Mouse (Mus musculus) left cerebral cortex, postnatal 14 days (tissue): ENCODE results near the gene St6galnac3. TPM values are rescaled to one million over a fixed set of nuclear protein-coding genes. Genes with fewer than 3 reads are reported as not detected.

Source experiments
- DNase-seq, 2 experiments: peaks; one replicate each; pipeline ENCODE4 v3.0.0; 2021 to 2022; ENCODE audit warnings: low spot score in 2 of 2, mixed read lengths in 1 of 2
- intact Hi-C: fragments of 180-260 bp; cut with DNase I; formaldehyde crosslinking; loops from one replicate; pipeline ENCODE4 v1.15.1; 2025
- total RNA-seq, 2 experiments: library from RNA; stranded (reverse); gene quantifications; 2 replicates each; pipeline ENCODE4 v1.2.3; 2021

Gene St6galnac3
- total RNA-seq, 2 experiments from 2014 or later: 10.8 to 12.1 TPM

- DNase-seq: no peak
- intact Hi-C loops: no loop called here
Measured at GRCm38 (mm10) chr3:153292363-153292762, 432.6 kb downstream of the St6galnac3 start.

GRCm38 (mm10) chr3:153291406-153292045 lies 433.4 kb downstream of the St6galnac3 start:
- intact Hi-C loops: no loop called here
- DNase-seq: no peak

GRCm38 (mm10) chr3:153289971-153290370 lies 435.0 kb downstream of the St6galnac3 start:
- no peak for DNase-seq
- intact Hi-C loops: no loop called here

GRCm38 (mm10) chr3:153287564-153287963 lies 437.4 kb downstream of the St6galnac3 start:
- no peak for DNase-seq
- intact Hi-C loops: no loop called here

DNA sequence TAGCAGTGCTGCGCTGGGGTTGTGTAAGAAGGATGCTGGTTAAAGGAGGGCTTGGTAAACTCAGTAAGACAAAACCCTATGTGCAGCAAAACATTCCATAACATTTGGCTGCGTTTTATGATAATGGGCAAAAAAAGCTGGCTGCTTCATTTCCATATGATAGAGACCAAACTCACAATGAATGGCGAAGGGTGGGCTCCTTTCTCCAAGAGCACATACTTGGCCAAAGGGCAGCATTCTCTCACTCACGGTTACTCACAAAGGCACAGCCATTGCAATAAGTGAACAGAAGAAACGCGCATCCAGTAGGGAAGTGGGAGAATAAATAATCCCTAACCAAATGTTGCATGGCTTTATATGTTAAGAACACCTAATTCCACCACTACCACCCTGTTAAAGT lies 437.9 kb downstream of the St6galnac3 start:
- no peak for DNase-seq
- intact Hi-C loops: no loop called here

DNA sequence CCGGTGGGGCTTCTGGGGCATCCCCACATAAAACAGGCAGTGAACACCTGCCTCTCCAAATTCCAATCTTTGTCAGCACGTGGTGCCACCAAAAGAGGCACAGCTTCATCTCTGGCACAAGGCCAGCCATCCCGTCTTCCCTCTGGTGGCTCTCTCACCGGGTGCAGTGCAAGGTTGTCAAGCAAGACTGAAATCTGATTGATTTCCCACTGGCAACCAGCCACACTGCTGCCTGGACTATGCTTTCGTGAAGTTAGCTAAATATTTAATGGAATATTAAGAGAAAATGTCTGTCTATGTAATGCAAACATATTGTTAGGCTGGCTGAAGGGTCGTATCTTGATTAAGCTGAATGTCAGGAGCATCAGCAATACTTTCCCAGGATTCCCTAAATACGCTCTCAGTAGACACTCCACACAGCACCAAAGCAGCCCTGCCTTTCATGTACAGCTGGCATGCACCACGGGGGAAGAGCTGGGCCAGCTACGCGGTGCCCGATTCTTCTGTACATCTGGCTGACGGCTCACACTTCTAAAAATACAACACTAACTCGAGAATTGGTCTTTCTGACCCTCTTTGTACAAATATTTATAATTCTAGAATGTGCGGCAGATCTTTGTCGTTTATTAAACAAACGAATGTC lies 442.7 kb downstream of the St6galnac3 start:
- no peak for DNase-seq
- intact Hi-C loops: no loop called here

- intact Hi-C loops: loop anchor here (10.0 kb wide), 1 partner anchor 117 kb away; no protein-coding TSS in a partner anchor
- no peak for DNase-seq
Measured at GRCm38 (mm10) chr3:153278249-153278648, 446.7 kb downstream of the St6galnac3 start.

GRCm38 (mm10) chr3:153277389-153277999 lies 447.5 kb downstream of the St6galnac3 start:
- intact Hi-C loops: loop anchor here (10.0 kb wide), 1 partner anchor 117 kb away; no protein-coding TSS in a partner anchor

GRCm38 (mm10) chr3:153276830-153277388 lies 448.1 kb downstream of the St6galnac3 start:
- intact Hi-C loops: loop anchor here (10.0 kb wide), 1 partner anchor 118 kb away; no protein-coding TSS in a partner anchor
- no peak for DNase-seq

More at GRCm38 (mm10) chr3:153277389-153277999, 447.5 kb downstream of the St6galnac3 start:
- peak; percentile 44 to 76 for DNase-seq

GRCm38 (mm10) chr3:153276101-153276829 lies 448.7 kb downstream of the St6galnac3 start:
- intact Hi-C loops: loop anchor here (10.0 kb wide), 1 partner anchor 119 kb away; no protein-coding TSS in a partner anchor
- no peak for DNase-seq

DNA sequence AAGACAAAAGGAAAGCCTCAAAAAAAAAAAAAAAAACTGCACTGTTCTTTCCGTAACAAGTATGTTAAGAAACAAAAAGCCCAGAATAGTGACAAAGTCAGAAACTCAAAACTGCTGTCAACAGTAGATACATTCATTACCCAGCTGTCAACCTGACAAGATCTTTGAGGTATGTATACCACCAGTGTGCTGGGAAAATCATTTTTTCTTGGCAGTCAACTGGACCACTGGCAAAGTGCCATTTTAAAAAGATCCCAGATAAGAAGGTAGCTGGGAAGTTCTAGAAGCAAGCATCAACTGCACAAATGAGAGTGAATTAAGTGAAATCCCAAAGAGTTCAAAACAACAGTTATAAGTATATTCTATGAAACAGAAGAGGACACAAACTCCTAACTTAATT lies 452.7 kb downstream of the St6galnac3 start:
- no peak for DNase-seq
- intact Hi-C loops: loop anchor here (10.0 kb wide), 1 partner anchor 123 kb away; no protein-coding TSS in a partner anchor

DNA sequence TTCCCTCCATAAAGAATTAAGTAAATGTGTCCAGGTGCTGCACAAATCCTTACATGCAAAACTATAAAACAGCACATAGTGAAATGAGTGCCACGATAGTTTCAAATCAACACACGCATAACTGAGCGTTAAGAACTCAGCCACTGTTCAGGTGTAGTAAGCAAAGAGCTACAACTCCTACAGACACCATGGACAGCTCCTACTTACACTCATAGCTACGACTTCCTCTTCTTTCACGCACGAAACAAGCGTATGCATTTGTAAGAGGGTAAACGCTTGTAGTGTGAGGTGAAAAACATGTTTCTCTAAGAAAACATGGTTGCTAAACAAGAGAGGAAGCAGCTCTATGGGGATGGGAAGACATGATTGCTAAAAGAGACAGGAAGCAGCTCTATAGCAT lies 457.6 kb downstream of the St6galnac3 start:
- no peak for DNase-seq
- intact Hi-C loops: no loop called here

- intact Hi-C loops: no loop called here
- no peak for DNase-seq
Measured at GRCm38 (mm10) chr3:153261985-153262384, 463.0 kb downstream of the St6galnac3 start.

DNA sequence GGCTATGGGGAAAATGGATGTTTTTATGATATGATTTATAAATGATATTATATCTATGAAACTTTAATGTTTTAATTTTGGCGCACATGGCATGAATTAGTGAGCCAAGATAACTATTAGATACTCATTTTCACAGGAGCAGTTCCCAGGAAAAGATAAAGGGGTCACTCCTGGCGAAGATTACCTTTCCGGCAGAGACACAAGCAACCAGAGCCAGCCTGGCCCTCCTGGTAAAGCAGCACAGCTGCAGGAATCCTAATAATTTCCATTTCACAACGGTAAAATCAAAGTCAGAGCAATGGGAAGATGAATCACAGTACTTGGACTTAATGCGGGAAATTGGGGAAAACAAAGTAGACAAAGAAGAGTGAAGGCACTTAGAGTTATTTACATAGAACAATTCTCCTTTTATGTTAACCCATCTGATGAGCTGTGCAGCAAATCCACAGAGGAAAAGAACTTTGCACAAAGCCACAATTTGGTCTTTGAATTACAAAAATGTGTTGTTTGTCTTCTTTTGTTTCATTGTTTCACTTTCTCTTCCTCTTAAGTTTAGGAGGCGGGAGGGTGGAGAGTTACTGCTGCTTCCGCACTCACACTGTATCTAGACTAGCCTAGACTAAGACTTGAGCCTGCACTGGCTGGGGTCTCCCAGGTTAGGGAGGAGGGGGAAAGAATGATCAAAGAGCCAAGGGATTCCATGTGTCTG lies 464.6 kb downstream of the St6galnac3 start:
- no peak for DNase-seq
- intact Hi-C loops: no loop called here

DNA sequence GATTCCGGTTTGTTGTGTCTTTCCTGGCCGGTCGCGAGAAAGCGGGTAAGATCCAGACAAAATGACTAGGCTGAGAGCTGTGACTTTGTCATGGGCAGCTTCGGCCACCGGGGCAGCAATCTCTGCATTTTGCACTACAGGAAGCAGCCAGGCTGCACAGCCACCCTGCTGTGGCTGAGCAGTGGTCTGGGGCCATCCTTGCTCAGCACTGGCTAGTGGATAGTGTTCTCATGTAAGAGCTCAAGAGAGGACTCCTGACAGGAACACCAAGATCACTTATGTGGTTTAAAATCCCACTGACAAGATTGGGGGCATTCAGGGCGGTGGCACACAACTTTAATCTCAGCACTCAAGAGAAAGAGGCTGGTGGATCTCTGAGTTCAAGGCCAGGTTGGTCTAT lies 469.1 kb downstream of the St6galnac3 start:
- intact Hi-C loops: no loop called here
- no peak for DNase-seq

DNA sequence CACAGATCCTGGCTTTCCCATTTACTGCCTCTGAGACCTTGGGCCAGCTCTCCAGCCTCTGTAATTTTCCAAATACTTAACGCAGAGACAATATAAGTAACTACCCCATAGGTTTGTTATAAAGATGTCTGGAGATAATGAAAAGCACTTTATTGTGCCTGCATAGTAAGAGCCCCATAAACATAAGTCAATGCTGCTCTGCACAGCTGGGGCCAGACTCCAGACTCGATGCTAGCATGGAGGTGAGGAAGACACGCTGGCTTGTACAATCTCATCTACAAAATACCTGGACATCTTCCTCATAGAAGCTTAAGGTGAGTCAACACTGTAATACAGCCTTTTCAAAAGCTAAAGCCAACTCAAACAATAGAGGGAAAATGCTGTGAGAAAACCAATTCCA lies 473.3 kb downstream of the St6galnac3 start:
- intact Hi-C loops: loop anchor here (5.0 kb wide), 1 partner anchor 269 kb away; the partner anchor contains the start of gene St6galnac5
- no peak for DNase-seq

DNA sequence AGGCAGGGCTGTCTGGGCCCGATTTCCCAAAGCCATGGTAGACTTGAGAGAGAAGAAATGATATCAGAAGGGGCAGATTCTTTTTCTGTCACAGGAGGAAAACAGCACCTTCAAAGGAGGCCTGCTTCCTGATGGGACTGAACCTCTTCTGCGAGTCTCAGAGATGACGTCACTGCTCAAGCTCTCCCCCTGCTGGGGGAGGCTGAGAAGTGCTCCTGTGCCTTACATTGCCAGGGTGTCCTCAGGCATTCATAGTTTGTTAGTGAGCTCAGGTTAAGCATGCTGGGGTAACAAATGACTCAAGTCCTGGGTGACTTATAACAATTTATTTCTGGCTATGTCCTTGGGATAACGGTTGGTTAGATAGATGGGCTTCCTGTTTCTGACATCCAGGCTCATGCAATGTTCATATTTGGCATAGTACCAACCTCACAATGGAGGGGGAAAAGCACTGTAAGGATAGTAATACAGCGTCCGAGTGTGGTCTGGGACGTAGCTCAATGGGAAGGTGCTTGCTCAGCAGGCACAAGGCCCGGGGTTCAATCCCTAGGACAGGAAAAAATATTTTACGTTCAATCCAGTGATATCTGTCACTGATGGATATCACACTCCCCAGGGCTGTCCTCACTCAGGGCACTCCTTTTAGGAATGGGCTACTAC lies 474.2 kb downstream of the St6galnac3 start:
- intact Hi-C loops: loop anchor here (5.0 kb wide), 1 partner anchor 268 kb away; the partner anchor contains the start of gene St6galnac5

GRCm38 (mm10) chr3:153248866-153249265 lies 476.1 kb downstream of the St6galnac3 start:
- no peak for DNase-seq
- intact Hi-C loops: loop anchor here (10.0 kb wide), 1 partner anchor 326 kb away; no protein-coding TSS in a partner anchor

More for the DNA sequence above, 474.2 kb downstream of the St6galnac3 start:
- DNase-seq: peak; percentile 71 to 77
